Mouse (Mus musculus) cortical plate, adult 2 months (tissue): ENCODE data around the gene Nanos2.

Experiments used
- CTCF ChIP-seq: fragments of 200-500 bp; IDR thresholded peaks from 2 replicates; pipeline ENCODE4 v1.5.1; 2011; ENCODE audit warnings: mild to moderate bottlenecking, control low read depth, low read length; ENCODE audit not compliant: insufficient read depth; ENCODE audit errors: extremely low read depth
- POLR2A ChIP-seq: fragments of 200-500 bp; IDR thresholded peaks from 2 replicates; pipeline ENCODE4 v1.6.1; 2011; ENCODE audit warnings: mild to moderate bottlenecking, low read length, control low read depth; ENCODE audit not compliant: insufficient read depth; ENCODE audit errors: extremely low read depth

DNA sequence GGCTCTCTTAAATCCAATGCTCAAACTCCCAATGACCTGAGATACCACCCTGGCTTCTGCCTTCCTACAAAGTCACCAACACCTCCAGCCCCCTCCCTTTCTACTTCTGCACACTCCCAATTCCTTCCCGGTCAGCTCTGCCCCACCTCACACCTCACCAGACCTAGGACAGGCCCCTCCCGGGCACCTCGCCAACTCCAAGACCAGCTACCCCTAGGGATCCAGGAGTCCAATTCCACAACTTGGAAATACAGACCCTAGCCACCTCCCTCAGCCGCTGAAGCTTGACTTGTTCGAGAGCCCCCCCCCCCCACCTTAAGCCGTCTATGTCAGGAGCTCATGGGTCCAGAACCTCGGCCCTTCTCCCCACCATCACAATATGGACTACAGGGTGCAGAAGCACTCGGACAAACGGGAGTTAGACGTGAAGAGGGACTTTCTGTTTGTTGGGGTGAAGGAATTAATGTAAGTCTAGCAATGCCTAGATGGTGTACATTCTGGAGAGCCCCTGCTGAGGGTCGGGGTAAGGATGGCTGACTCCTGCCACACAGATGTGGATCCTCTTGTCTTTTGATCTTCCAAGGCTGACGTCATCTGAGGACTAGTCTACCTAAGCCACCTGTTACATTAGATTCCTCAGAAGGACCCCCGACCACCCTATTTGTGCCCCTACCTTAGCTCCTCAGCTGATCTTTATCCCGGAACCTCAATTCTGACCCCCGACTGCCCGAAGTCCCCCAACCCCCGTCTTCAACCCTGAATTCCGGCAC lies 35.2 kb downstream of the Nanos2 start:
- TF ChIP-seq CTCF (no peak), POLR2A (no peak)
